ENCODE assay signal across 27 mouse cellular contexts in the genomic region with DNA sequence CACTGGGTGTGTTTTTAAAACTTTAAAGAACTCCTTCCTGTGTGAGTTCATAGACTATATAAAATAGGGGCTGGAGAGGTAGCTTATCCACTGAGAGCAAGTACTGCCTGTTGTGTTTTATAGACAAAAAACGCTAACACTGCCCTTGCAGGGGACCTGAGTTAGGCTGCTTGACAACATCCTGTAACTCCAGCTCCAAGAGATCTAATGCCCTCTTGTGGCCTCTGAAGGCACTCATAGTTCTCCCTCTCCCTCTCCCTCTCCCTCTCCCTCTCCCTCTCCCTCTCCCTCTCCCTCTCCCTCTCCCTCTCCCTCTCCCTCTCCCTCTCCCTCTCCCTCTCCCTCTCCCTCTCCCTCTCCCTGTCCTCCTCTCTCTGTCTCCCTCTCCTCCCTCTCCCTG. TPM values are rescaled to one million over a fixed set of nuclear protein-coding genes. Genes with fewer than 3 reads are reported as not detected.
DNase-seq lines count a peak whose midpoint lies in the region; ATAC-seq and TF ChIP-seq lines count a peak whose summit lies in the region.
"Not testable (repeated sequence)": the region's sequence is repeated elsewhere in the genome, so short reads cannot be mapped to it uniquely, and the experiment has no call there.
"Had no signal": no experiment of that assay in that cellular context is flagged by ENCODE, and none has a peak within 500 bp of the region (broad histone marks: within the 10 kb centered on the region; RNA-seq: fewer than 3 reads in every experiment).

No protein-coding gene starts in this region.

- H3K9ac ChIP-seq in CH12.LX (ENCODE audit: insufficient read depth, low read depth); embryonic facial prominence, embryonic 11.5 days (replicated peaks; ENCODE audit: low read length); heart, adult 2 months (ENCODE audit: low read depth, low read length): not testable (repeated sequence)

- TF ChIP-seq POLR2A in CH12.LX (IDR thresholded peaks at IDR 0.05; ENCODE audit: low read depth, low read length); heart, adult 2 months (IDR thresholded peaks at IDR 0.05; ENCODE audit: insufficient read depth, low read depth, low read length): not testable (repeated sequence)

- dilution Hi-C loops in CH12.LX (cut with MboI; ENCODE audit: extremely low pct_ligation_motif_present, extremely low pct_unique_long_range_greater_than_20kb, low sequenced_read_pairs), result not testable (repeated sequence)

- intact Hi-C loops in heart, adult 2 months (cut with DNase I), result loop anchor here (5.0 kb wide), 2 partner anchors 65 to 85 kb away; a partner anchor contains a TSS

- peaks cover 30% of the 10 kb centered on the region for H3K27me3 ChIP-seq in CH12.LX (replicated peaks)
- not testable (repeated sequence) for H3K27me3 ChIP-seq in embryonic facial prominence, embryonic 11.5 days (ENCODE audit: control insufficient read depth, insufficient read depth, low read length); heart, adult 2 months (ENCODE audit: control insufficient read depth, insufficient read depth, low read length)

- TF ChIP-seq CTCF in CH12.LX (conservative IDR thresholded peaks at IDR 0.05 in 1 of 2, IDR thresholded peaks at IDR 0.05 in 1 of 2; ENCODE audit: low read depth in 2 of 2, low read length in 2 of 2), result peak in 1 of 2 experiments; percentile 38; a peak in 2 of 4 replicates
- TF ChIP-seq CTCF in heart, adult 2 months (IDR thresholded peaks at IDR 0.05), result peak; percentile 43
- peak; percentile 47 for TF ChIP-seq CTCF in layer of hippocampus, adult 2 months (conservative IDR thresholded peaks at IDR 0.05)

- in situ Hi-C loops in CH12.LX (cut with MboI; ENCODE audit: low pct_ligation_motif_present, low pct_unique_long_range_greater_than_20kb, low sequenced_read_pairs), result loop anchor here (5.0 to 10.0 kb wide), 2 partner anchors 100 to 212 kb away; a partner anchor contains a TSS

- WGBS in embryonic facial prominence, embryonic 11.5 days, result 27% methylated on average over 1 of the region's 1 CpGs
- 22% methylated on average over 1 of the region's 1 CpGs for WGBS in heart, adult 2 months

- H3K4me3 ChIP-seq in CH12.LX (replicated peaks in 1 of 3; ENCODE audit: low read depth in 2 of 3, low read length in 2 of 3, poor library complexity in 1 of 3); embryonic facial prominence, embryonic 11.5 days (ENCODE audit: low read depth, low read length); heart, adult 2 months; layer of hippocampus, adult 2 months: not testable (repeated sequence)

- TF ChIP-seq RAD21 in CH12.LX (IDR thresholded peaks at IDR 0.05; ENCODE audit: low read depth, low read length), result peak; percentile 18

- not testable (repeated sequence) for H3K9me3 ChIP-seq in CH12.LX (replicated peaks; ENCODE audit: low read length); embryonic facial prominence, embryonic 11.5 days (replicated peaks; ENCODE audit: control insufficient read depth, low read length)

- H3K27ac ChIP-seq in CH12.LX (ENCODE audit: insufficient read depth, low read depth); embryonic facial prominence, embryonic 11.5 days (replicated peaks; ENCODE audit: low read depth, low read length); heart, adult 2 months; layer of hippocampus, adult 2 months: not testable (repeated sequence)

- not testable (repeated sequence) for TF ChIP-seq EP300 in CH12.LX (IDR thresholded peaks at IDR 0.05; ENCODE audit: low read length); heart, adult 2 months (IDR thresholded peaks at IDR 0.05; ENCODE audit: insufficient read depth, low read depth, low read length)

- H3K36me3 ChIP-seq in CH12.LX (replicated peaks in 1 of 2; ENCODE audit: control insufficient read depth in 1 of 2, insufficient read depth in 1 of 2, low read length in 1 of 2); embryonic facial prominence, embryonic 11.5 days (replicated peaks; ENCODE audit: control insufficient read depth, insufficient read depth, low read depth, low read length); heart, adult 2 months (ENCODE audit: control insufficient read depth, insufficient read depth, low read length): not testable (repeated sequence)

- DNase-seq in CH12.LX (ENCODE audit: extremely low read depth); heart, adult 2 months; layer of hippocampus, adult 2 months (ENCODE audit: low spot score in 2 of 2): not testable (repeated sequence)
- DNase-seq in brain, adult 2 months (ENCODE audit: low read depth, low spot score), result peak; percentile 37
- DNase-seq in embryonic facial prominence, embryonic 11.5 days (ENCODE audit: low spot score), result peak; percentile 3
- peak; percentile 34 for DNase-seq in lung, postnatal 25 days (ENCODE audit: low spot score)
- DNase-seq in retina, postnatal 1 day, result peak; percentile 18

- H3K79me2 ChIP-seq in CH12.LX (replicated peaks; ENCODE audit: control insufficient read depth, extremely low read depth, insufficient read depth, poor library complexity, severe bottlenecking); heart, adult 2 months (replicated peaks; ENCODE audit: control insufficient read depth, insufficient read depth, low read length): not testable (repeated sequence)

- not testable (repeated sequence) for H3K4me2 ChIP-seq in CH12.LX (ENCODE audit: insufficient read depth, low read depth, poor library complexity, severe bottlenecking); embryonic facial prominence, embryonic 11.5 days (ENCODE audit: low read depth, low read length)

- H3K4me1 ChIP-seq in CH12.LX (ENCODE audit: control insufficient read depth in 1 of 2, insufficient read depth in 2 of 2); embryonic facial prominence, embryonic 11.5 days (ENCODE audit: control insufficient read depth, insufficient read depth, low read length); heart, adult 2 months (ENCODE audit: control insufficient read depth, insufficient read depth, low read length): not testable (repeated sequence)

- ATAC-seq in embryonic facial prominence, embryonic 11.5 days (replicated peaks; ENCODE audit: insufficient number of reproducible peaks, low FRiP score, low TSS enrichment, low read depth), result not testable (repeated sequence)

TF ChIP-seq in CH12.LX, 34 proteins besides CTCF, POLR2A, EP300 and RAD21:
- TF ChIP-seq SMC3 (IDR thresholded peaks at IDR 0.05; ENCODE audit: low read depth, low read length), result peak; percentile 23; the same call in 1 of the 2 replicates

RNA-seq across cellular contexts. Expression of a gene that starts 7.7 kb away (rescaled TPM):
- total RNA-seq in CH12.LX (2012; rRNA removed), result not detected in 2 replicates
- total RNA-seq in CH12.LX (2014; rRNA removed), result not detected in 2 replicates
- not detected in 2 replicates for polyA plus RNA-seq in CH12.LX (2012; ENCODE audit: insufficient read length, low read depth)
- polyA plus RNA-seq in embryonic facial prominence, embryonic 11.5 days (2014; fragmentation: Nextera tagmentation; extraction: Ambion mirVana), result not detected in 2 replicates
- under 1 TPM in 1 of 2 experiments, not detected in 1; 0.30 TPM for total RNA-seq in heart, adult 2 months (2021)
- polyA plus RNA-seq in heart, adult 2 months (2012; rRNA removed), result 0.44 and 0.45 TPM in 2 replicates
- total RNA-seq in layer of hippocampus, adult 2 months (2021), result not detected
- total RNA-seq: adrenal gland, adult 8-10 months; hematopoietic stem cell, adult 5-6 weeks; left cerebral cortex, postnatal 25 days; monocyte, adult 5-6 weeks; neutrophil, adult 5-6 weeks had no signal
- polyA plus RNA-seq: activated CD4-positive, CD25-positive, alpha-beta regulatory T cell, adult 4 months; cerebellum, adult 2 months; embryonic facial prominence, embryonic 10.5 days; forebrain, embryonic 11.5 days; gonadal fat pad, adult 2 months; heart, embryonic 10.5 days; heart, embryonic 16.5 days; hindbrain, embryonic 15.5 days; kidney, embryonic 14.5 days; limb, embryonic 13.5 days; liver, embryonic 12.5 days; midbrain, embryonic 11.5 days had no signal

RNA-seq across cellular contexts. Expression of a gene that starts 10.7 kb away (rescaled TPM):
- total RNA-seq in CH12.LX (2012; rRNA removed), result 6.9 and 7.8 TPM in 2 replicates
- 7.2 TPM in 2 replicates for total RNA-seq in CH12.LX (2014; rRNA removed)
- 5.3 and 5.5 TPM in 2 replicates for polyA plus RNA-seq in CH12.LX (2012; ENCODE audit: insufficient read length, low read depth)
- 8.1 and 9.1 TPM in 2 replicates for polyA plus RNA-seq in embryonic facial prominence, embryonic 11.5 days (2014; fragmentation: Nextera tagmentation; extraction: Ambion mirVana)
- total RNA-seq in heart, adult 2 months (2021), result 1 to 10 TPM; 3.1 to 3.2 TPM
- 2.5 and 3.2 TPM in 2 replicates for polyA plus RNA-seq in heart, adult 2 months (2012; rRNA removed)
- total RNA-seq in layer of hippocampus, adult 2 months (2021), result 10 to 100 TPM; 10.9 to 11.1 TPM

RNA-seq across cellular contexts. Expression of a gene that starts 22.6 kb away (rescaled TPM):
- total RNA-seq in CH12.LX (2012; rRNA removed) (not detected in 2 replicates), CH12.LX (2014; rRNA removed) (0.14 TPM in 1 of 2 replicates, not detected in the other)
- polyA plus RNA-seq in CH12.LX (2012; ENCODE audit: insufficient read length, low read depth), result 0.14 and 0.23 TPM in 2 replicates
- polyA plus RNA-seq in embryonic facial prominence, embryonic 11.5 days (2014; fragmentation: Nextera tagmentation; extraction: Ambion mirVana), result 0.32 TPM in 1 of 2 replicates, not detected in the other
- total RNA-seq in heart, adult 2 months (2021), result 1 to 10 TPM; 1.6 to 1.9 TPM
- 1.7 and 2.1 TPM in 2 replicates for polyA plus RNA-seq in heart, adult 2 months (2012; rRNA removed)
- 1 to 10 TPM in 1 of 2 experiments, under 1 TPM in 1; 0.97 to 1.3 TPM for total RNA-seq in layer of hippocampus, adult 2 months (2021)

RNA-seq across cellular contexts. Expression of a gene that starts 29.9 kb away (rescaled TPM):
- total RNA-seq in CH12.LX (2012; rRNA removed) (not detected in 2 replicates), CH12.LX (2014; rRNA removed) (not detected in 2 replicates)
- polyA plus RNA-seq in CH12.LX (2012; ENCODE audit: insufficient read length, low read depth), result not detected in 2 replicates
- polyA plus RNA-seq in embryonic facial prominence, embryonic 11.5 days (2014; fragmentation: Nextera tagmentation; extraction: Ambion mirVana), result 0.49 TPM in 2 replicates
- not detected for total RNA-seq in heart, adult 2 months (2021)
- 0.18 and 0.35 TPM in 2 replicates for polyA plus RNA-seq in heart, adult 2 months (2012; rRNA removed)
- not detected for total RNA-seq in layer of hippocampus, adult 2 months (2021)
- total RNA-seq: gastrocnemius, adult 8-10 months; hematopoietic stem cell, adult 5-6 weeks; left cerebral cortex, postnatal 25 days; monocyte, adult 5-6 weeks; neutrophil, adult 5-6 weeks had no signal
- polyA plus RNA-seq: activated CD4-positive, CD25-positive, alpha-beta regulatory T cell, adult 4 months; cerebellum, adult 2 months had no signal

RNA-seq across cellular contexts. Expression of a gene that starts 48.0 kb away (rescaled TPM):
- total RNA-seq in CH12.LX (2012; rRNA removed) (not detected in 2 replicates), CH12.LX (2014; rRNA removed) (not detected in 2 replicates)
- not detected in 2 replicates for polyA plus RNA-seq in CH12.LX (2012; ENCODE audit: insufficient read length, low read depth)
- polyA plus RNA-seq in embryonic facial prominence, embryonic 11.5 days (2014; fragmentation: Nextera tagmentation; extraction: Ambion mirVana), result not detected in 2 replicates
- total RNA-seq in heart, adult 2 months (2021), result not detected
- not detected in 2 replicates for polyA plus RNA-seq in heart, adult 2 months (2012; rRNA removed)
- total RNA-seq in layer of hippocampus, adult 2 months (2021), result not detected
- total RNA-seq: gastrocnemius, adult 8-10 months; hematopoietic stem cell, adult 5-6 weeks; left cerebral cortex, postnatal 25 days; monocyte, adult 5-6 weeks had no signal
- polyA plus RNA-seq: activated CD4-positive, CD25-positive, alpha-beta regulatory T cell, adult 4 months; embryonic facial prominence, embryonic 10.5 days; forebrain, embryonic 11.5 days; frontal cortex, adult 2 months; gonadal fat pad, adult 2 months; heart, embryonic 10.5 days; kidney, embryonic 14.5 days; limb, embryonic 13.5 days; liver, embryonic 12.5 days; lung, adult 2 months; midbrain, embryonic 11.5 days had no signal
